Mouse (Mus musculus) layer of hippocampus, adult 2 months (tissue): ENCODE measurements around the gene Gm2244. TPM values are rescaled to one million over a fixed set of nuclear protein-coding genes. Genes with fewer than 3 reads are reported as not detected.
"Not testable (repeated sequence)": the region's sequence is repeated elsewhere in the genome, so short reads cannot be mapped to it uniquely, and the experiment has no call there.

Experiments used
- DNase-seq, 2 experiments: peaks; one replicate each; pipeline ENCODE4 v3.0.0; 2022; ENCODE audit warnings: low spot score in 2 of 2
- H3K27ac ChIP-seq: fragments of 200-600 bp; 2 replicates; pipeline ENCODE4 v1.8.1; 2022
- H3K4me3 ChIP-seq: fragments of 200-600 bp; 2 replicates; pipeline ENCODE4 v1.8.1; 2022; ENCODE audit warnings: mild to moderate bottlenecking
- CTCF ChIP-seq: fragments of 200-600 bp; conservative IDR thresholded peaks from 2 replicates; pipeline ENCODE4 v1.8.1; 2022; ENCODE audit warnings: antibody characterized with exemption, mild to moderate bottlenecking, moderate library complexity
- long read RNA-seq, 2 experiments: library from polyadenylated mRNA; stranded (forward); transcript quantifications; one replicate each; pipeline ENCODE4 v2.0.0; 2021; ENCODE audit warnings: borderline mapping rate in 2 of 2
- total RNA-seq, 2 experiments: library from RNA; stranded (reverse); gene quantifications; 2 replicates each; pipeline ENCODE4 v1.2.3; 2021

Gm2244 gene
- total RNA-seq = not detected
- long read RNA-seq, experiment 1 = 0 reads
- long read RNA-seq, experiment 2 = 0 reads

DNA sequence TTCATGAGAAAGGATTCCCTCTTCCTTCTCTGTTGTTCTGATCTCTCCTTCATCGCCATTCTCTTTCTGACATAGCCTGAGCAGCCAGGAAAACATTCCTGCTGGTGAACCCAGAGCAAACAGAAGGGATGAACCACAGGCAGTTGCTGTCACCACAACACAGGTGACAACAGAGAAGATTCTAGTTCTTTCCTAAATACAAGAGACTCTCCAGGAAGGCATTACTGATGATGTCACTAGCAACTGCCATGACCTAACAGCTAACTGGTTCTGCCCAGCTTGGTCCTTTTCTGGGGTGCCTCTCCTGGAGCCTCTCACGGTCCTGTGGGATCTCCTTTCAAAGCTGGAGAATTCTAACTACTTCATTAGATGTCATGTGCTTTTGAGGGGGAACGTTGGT lies at the start of gene Gm2244:
Gm2244 (minus strand) TSS at position 101 of the 400 bp plus-strand sequence.
- H3K27ac ChIP-seq, H3K4me3 ChIP-seq, DNase-seq: not testable (repeated sequence)

- peak within 1 kb of the TSS; percentile 48 for H3K4me3 ChIP-seq
Measured at GRCm38 (mm10) chr14:19584804-19585667, 35.3 kb upstream of the Gm2244 start, which contains the start of gene Gm2237. Gene Gm2237, minus strand, starts transcription at chr14:19585135.

More at GRCm38 (mm10) chr14:19584804-19585667, 35.3 kb upstream of the Gm2244 start, which contains the start of gene Gm2237:
- peak; percentile 7 to 10 for DNase-seq
- TF ChIP-seq CTCF = peak; percentile 29
- H3K27ac ChIP-seq = not testable (repeated sequence)

Other genes with a start within 250 kb of the Gm2244 start
- not detected for gene Gm21738, start 131.0 kb downstream of the Gm2244 start, total RNA-seq
- gene Gm2237, start 35.2 kb upstream of the Gm2244 start, total RNA-seq = 1 to 10 TPM; 5.2 to 6.5 TPM
- gene Gm5458, start 52.6 kb upstream of the Gm2244 start, total RNA-seq = not detected
- 1 to 10 TPM; 1.4 to 2.3 TPM for gene Nid2, start 201.3 kb upstream of the Gm2244 start, total RNA-seq